Comparison of ENCODE assay signal across 9 mouse cellular contexts in genomic region chr11:117497256-117498136, GRCm38 (mm10). TPM values are rescaled to one million over a fixed set of nuclear protein-coding genes. Genes with fewer than 3 reads are reported as not detected.
A peak's percentile ranks its signal among the peaks of the same experiment; 100 is the strongest.
DNase-seq lines count a peak whose midpoint lies in the region; ATAC-seq lines count a peak whose summit lies in the region.
"Had no signal": no experiment of that assay in that cellular context is flagged by ENCODE, and none has a peak within 500 bp of the region (broad histone marks: within the 10 kb centered on the region; RNA-seq: fewer than 3 reads in every experiment).

No protein-coding gene starts in this region.

- H3K36me3 ChIP-seq in embryonic facial prominence, embryonic 15.5 days, result no peaks in the 10 kb centered on the region
- no peaks in the 10 kb centered on the region for H3K36me3 ChIP-seq in heart, embryonic 15.5 days
- H3K36me3 ChIP-seq in kidney, embryonic 14.5 days (ENCODE audit: control insufficient read depth, insufficient read depth, low read length), result no peaks in the 10 kb centered on the region
- no peaks in the 10 kb centered on the region for H3K36me3 ChIP-seq in lung, embryonic 16.5 days (ENCODE audit: control insufficient read depth, insufficient read depth, low read length)

- DNase-seq in brain, adult 2 months (ENCODE audit: low read depth, low spot score), result peak; percentile 76
- peak; percentile 17 to 44 for DNase-seq in right cerebral cortex, adult 2 months (ENCODE audit: low spot score in 2 of 2)
- no peak for DNase-seq in spleen, adult 12 weeks (ENCODE audit: low spot score)
- no peak for DNase-seq in cerebellum, adult 9-11 months

- H3K4me1 ChIP-seq in embryonic facial prominence, embryonic 15.5 days, result peaks cover 21% of the 10 kb centered on the region
- H3K4me1 ChIP-seq in heart, embryonic 15.5 days (replicated peaks), result peaks cover 9% of the 10 kb centered on the region
- H3K4me1 ChIP-seq in kidney, embryonic 14.5 days (ENCODE audit: control insufficient read depth, insufficient read depth, low read length), result peaks cover 19% of the 10 kb centered on the region
- H3K4me1 ChIP-seq in lung, embryonic 16.5 days (replicated peaks; ENCODE audit: control insufficient read depth, insufficient read depth, low read length), result peaks cover 6% of the 10 kb centered on the region

- H3K4me3 ChIP-seq in embryonic facial prominence, embryonic 15.5 days (replicated peaks), result no peak overlapping the region
- H3K4me3 ChIP-seq in heart, embryonic 15.5 days, result no peak overlapping the region
- no peak overlapping the region for H3K4me3 ChIP-seq in kidney, embryonic 14.5 days (ENCODE audit: low read length)
- no peak overlapping the region for H3K4me3 ChIP-seq in lung, embryonic 16.5 days (ENCODE audit: low read length)

- 14% methylated on average over 16 of the region's 16 CpGs for WGBS in embryonic facial prominence, embryonic 15.5 days
- 28% methylated on average over 16 of the region's 16 CpGs for WGBS in heart, embryonic 15.5 days
- 12% methylated on average over 16 of the region's 16 CpGs for WGBS in kidney, embryonic 14.5 days
- 7% methylated on average over 16 of the region's 16 CpGs for WGBS in lung, embryonic 16.5 days

- H3K9ac ChIP-seq in embryonic facial prominence, embryonic 15.5 days, result no peak overlapping the region
- H3K9ac ChIP-seq in heart, embryonic 15.5 days, result no peak overlapping the region
- 0 out of 2 replicates have a peak overlapping the region, but pooled peaks have one; percentile 14 for H3K9ac ChIP-seq in kidney, embryonic 14.5 days (ENCODE audit: low read depth, low read length)
- no peak overlapping the region for H3K9ac ChIP-seq in lung, embryonic 16.5 days (ENCODE audit: low read length)

- peak; percentile 86 for ATAC-seq in embryonic facial prominence, embryonic 15.5 days (ENCODE audit: insufficient number of reproducible peaks, low FRiP score, low TSS enrichment, low read depth)
- peak; percentile 64 for ATAC-seq in heart, embryonic 15.5 days (replicated peaks; ENCODE audit: insufficient number of reproducible peaks, insufficient read depth, low FRiP score, low read depth)
- ATAC-seq in kidney, embryonic 14.5 days (ENCODE audit: low FRiP score, low TSS enrichment), result peak; percentile 93
- ATAC-seq in lung, embryonic 16.5 days (ENCODE audit: low read depth), result peak; percentile 98

- peak overlapping the region; percentile 70 for H3K27ac ChIP-seq in embryonic facial prominence, embryonic 15.5 days (replicated peaks)
- H3K27ac ChIP-seq in heart, embryonic 15.5 days, result no peak overlapping the region
- H3K27ac ChIP-seq in kidney, embryonic 14.5 days (ENCODE audit: low read depth, low read length), result peak overlapping the region; percentile 63
- H3K27ac ChIP-seq in lung, embryonic 16.5 days (ENCODE audit: low read length), result peak overlapping the region; percentile 65

- H3K27me3 ChIP-seq in embryonic facial prominence, embryonic 15.5 days, result peaks cover 6% of the 10 kb centered on the region; the same call in 1 of the 2 replicates
- peaks cover 26% of the 10 kb centered on the region for H3K27me3 ChIP-seq in heart, embryonic 15.5 days
- H3K27me3 ChIP-seq in kidney, embryonic 14.5 days (ENCODE audit: control insufficient read depth, insufficient read depth, low read length), result no peaks in the 10 kb centered on the region
- H3K27me3 ChIP-seq in lung, embryonic 16.5 days (ENCODE audit: control insufficient read depth, insufficient read depth, low read depth, low read length), result peaks cover 8% of the 10 kb centered on the region

- peak overlapping the region; percentile 19 for H3K4me2 ChIP-seq in embryonic facial prominence, embryonic 15.5 days (replicated peaks)
- H3K4me2 ChIP-seq in heart, embryonic 15.5 days, result peak overlapping the region; percentile 3; the same call in 1 of the 2 replicates
- peak overlapping the region; percentile 16; the same call in 1 of the 2 replicates for H3K4me2 ChIP-seq in kidney, embryonic 14.5 days (replicated peaks; ENCODE audit: low read depth, low read length)
- H3K4me2 ChIP-seq in lung, embryonic 16.5 days (ENCODE audit: low read depth, low read length), result peak overlapping the region; percentile 29

- H3K9me3 ChIP-seq in embryonic facial prominence, embryonic 15.5 days (replicated peaks), result no peaks in the 10 kb centered on the region
- H3K9me3 ChIP-seq in heart, embryonic 15.5 days (replicated peaks), result no peaks in the 10 kb centered on the region
- H3K9me3 ChIP-seq in kidney, embryonic 14.5 days (ENCODE audit: control insufficient read depth, low read length), result no peaks in the 10 kb centered on the region
- H3K9me3 ChIP-seq in lung, embryonic 16.5 days (ENCODE audit: control insufficient read depth, low read length), result no peaks in the 10 kb centered on the region

RNA-seq across cellular contexts. Expression of gene Gm11733, which starts 13.3 kb away (rescaled TPM):
- 0.12 TPM in 1 of 2 replicates, not detected in the other for polyA plus RNA-seq in embryonic facial prominence, embryonic 15.5 days (2015; fragmentation: Nextera tagmentation; extraction: Ambion mirVana)
- not detected in 2 replicates for polyA plus RNA-seq in heart, embryonic 15.5 days (2015; fragmentation: Nextera tagmentation; extraction: Ambion mirVana)
- polyA plus RNA-seq in kidney, embryonic 14.5 days (2014; fragmentation: Nextera tagmentation; extraction: Ambion mirVana), result 0.09 TPM in 1 of 2 replicates, not detected in the other
- not detected in 2 replicates for polyA plus RNA-seq in lung, embryonic 16.5 days (2015; fragmentation: Nextera tagmentation; extraction: Ambion mirVana)
- polyA plus RNA-seq: small intestine, adult 2 months had no signal

Comparison
In these comparisons a context has a peak if more than half of its experiments do, and no peak if none do; other contexts are left out.
1. DNase-seq: peak in brain, adult 2 months (single experiment) and right cerebral cortex, adult 2 months (2 of 2); none in spleen, adult 12 weeks (single experiment) and cerebellum, adult 9-11 months (single experiment).
2. Peak in every context shown above with its lines, with median percentiles within 50 percentile points of each other: ATAC-seq and H3K4me2 ChIP-seq.